Mouse (Mus musculus) neural tube, embryonic 15.5 days (tissue): ENCODE measurements around the gene Cyp4f17. TPM values are rescaled to one million over a fixed set of nuclear protein-coding genes. Genes with fewer than 3 reads are reported as not detected.
"Not testable (repeated sequence)": the region's sequence is repeated elsewhere in the genome, so short reads cannot be mapped to it uniquely, and the experiment has no call there.

Experiments
- ATAC-seq: fragments of 200-750 bp; cut with Nextera tagmentation; 2 replicates; pipeline ENCODE4 v1.8.0; 2017; ENCODE audit warnings: mild to moderate bottlenecking, moderate TSS enrichment, moderate library complexity; ENCODE audit not compliant: low FRiP score
- H3K27ac ChIP-seq: fragments of 300-500 bp; sonication (generic); replicated peaks from 2 replicates; pipeline ENCODE4 v1.5.1; 2015; ENCODE audit warnings: mild to moderate bottlenecking, inconsistent platforms
- H3K27me3 ChIP-seq: fragments of 300-500 bp; sonication (generic); replicated peaks from 2 replicates; pipeline ENCODE4 v1.6.1; 2015; ENCODE audit warnings: inconsistent platforms
- H3K36me3 ChIP-seq: fragments of 300-500 bp; sonication (generic); 2 replicates; pipeline ENCODE4 v1.6.1; 2015; ENCODE audit warnings: inconsistent platforms
- H3K4me1 ChIP-seq: fragments of 300-500 bp; sonication (generic); 2 replicates; pipeline ENCODE4 v1.6.1; 2015; ENCODE audit warnings: inconsistent platforms
- H3K4me2 ChIP-seq: fragments of 300-500 bp; sonication (generic); 2 replicates; pipeline ENCODE4 v1.6.1; 2015; ENCODE audit warnings: inconsistent platforms, mild to moderate bottlenecking, moderate library complexity
- H3K4me3 ChIP-seq: fragments of 300-500 bp; sonication (generic); replicated peaks from 2 replicates; pipeline ENCODE4 v1.5.1; 2015; ENCODE audit warnings: mild to moderate bottlenecking, inconsistent platforms
- H3K9ac ChIP-seq: fragments of 300-500 bp; sonication (generic); replicated peaks from 2 replicates; pipeline ENCODE4 v1.6.1; 2015; ENCODE audit warnings: mild to moderate bottlenecking, inconsistent platforms
- H3K9me3 ChIP-seq: fragments of 300-500 bp; sonication (generic); replicated peaks from 2 replicates; pipeline ENCODE4 v1.6.1; 2016; ENCODE audit warnings: inconsistent platforms
- WGBS: fragments of 180-500 bp; shearing (Covaris S2); methylation state at CpG from one replicate; pipeline ENCODE4 v1.1.7; 2015; ENCODE audit warnings: mixed read lengths; 5-methylcytosine and 5-hydroxymethylcytosine counted together
- polyA plus RNA-seq: library from polyadenylated mRNA; unstranded; fragments of >200 nt; fragmentation: Nextera tagmentation; extraction: Ambion mirVana; gene quantifications from 2 replicates; pipeline ENCODE4 v1.2.1, GENCODE M21; 2015

Gene Cyp4f17
- polyA plus RNA-seq, 1 experiment from 2014 or later = 12.4 TPM

GRCm38 (mm10) chr17:32492349-32492980, 13.4 kb upstream of the Cyp4f17 start:
- peak overlapping the region; percentile 54 for H3K4me2 ChIP-seq
- H3K27me3 ChIP-seq = peaks cover 15% of the 10 kb centered on the region
- no peaks in the 10 kb centered on the region for H3K36me3 ChIP-seq
- peak overlapping the region; percentile 29 for H3K4me3 ChIP-seq
- ATAC-seq = peak; percentile 45; the same call in 1 of the 2 replicates
- no peak overlapping the region for H3K27ac ChIP-seq
- peak overlapping the region; percentile 33 for H3K9ac ChIP-seq
- no peaks in the 10 kb centered on the region for H3K9me3 ChIP-seq
- WGBS = 8% methylated on average over 30 of the region's 30 CpGs
- peaks cover 4% of the 10 kb centered on the region; the same call in 1 of the 2 replicates for H3K4me1 ChIP-seq

GRCm38 (mm10) chr17:32494601-32495000, 11.2 kb upstream of the Cyp4f17 start:
- peaks cover 15% of the 10 kb centered on the region for H3K27me3 ChIP-seq
- H3K4me2 ChIP-seq = no peak overlapping the region
- no peaks in the 10 kb centered on the region for H3K36me3 ChIP-seq
- no peak overlapping the region for H3K9ac ChIP-seq
- ATAC-seq = peak; percentile 74; the same call in 1 of the 2 replicates
- no peak overlapping the region for H3K27ac ChIP-seq
- no peaks in the 10 kb centered on the region for H3K9me3 ChIP-seq
- H3K4me3 ChIP-seq = no peak overlapping the region
- peaks cover 4% of the 10 kb centered on the region; the same call in 1 of the 2 replicates for H3K4me1 ChIP-seq
- 54% methylated on average over 1 of the region's 1 CpGs for WGBS

- H3K36me3 ChIP-seq, H3K27ac ChIP-seq, H3K4me1 ChIP-seq, ATAC-seq, H3K27me3 ChIP-seq, H3K9me3 ChIP-seq, H3K9ac ChIP-seq, H3K4me3 ChIP-seq, H3K4me2 ChIP-seq: not testable (repeated sequence)
- 84% methylated on average over 4 of the region's 4 CpGs for WGBS
Observed at GRCm38 (mm10) chr17:32500511-32500910, 5.3 kb upstream of the Cyp4f17 start.

GRCm38 (mm10) chr17:32501051-32501450, 4.8 kb upstream of the Cyp4f17 start:
- Histone ChIP-seq H3K36me3 (no peaks in the 10 kb centered on the region), H3K4me3 (no peak overlapping the region), H3K27ac (no peak overlapping the region), H3K4me2 (no peak overlapping the region), H3K9ac (no peak overlapping the region), H3K4me1 (peaks cover 11% of the 10 kb centered on the region), H3K27me3 (no peaks in the 10 kb centered on the region), H3K9me3 (no peaks in the 10 kb centered on the region)
- ATAC-seq = no peak
- WGBS = 63% methylated on average over 3 of the region's 3 CpGs

- ATAC-seq = no peak
- Histone ChIP-seq H3K36me3 (no peaks in the 10 kb centered on the region), H3K9me3 (no peaks in the 10 kb centered on the region), H3K4me3 (no peak overlapping the region), H3K4me2 (no peak overlapping the region), H3K9ac (no peak overlapping the region), H3K4me1 (peaks cover 22% of the 10 kb centered on the region), H3K27me3 (no peaks in the 10 kb centered on the region), H3K27ac (no peak overlapping the region)
- 80% methylated on average over 2 of the region's 2 CpGs for WGBS
Observed at GRCm38 (mm10) chr17:32503111-32503510, 2.7 kb upstream of the Cyp4f17 start.

- peak overlapping the region; percentile 58 for H3K9ac ChIP-seq
- H3K4me1 ChIP-seq = peaks cover 22% of the 10 kb centered on the region
- H3K27ac ChIP-seq = peak overlapping the region; percentile 75
- whole genome bisulfite sequencing = 44% methylated on average over 9 of the region's 9 CpGs
- H3K9me3 ChIP-seq = no peaks in the 10 kb centered on the region
- H3K27me3 ChIP-seq = no peaks in the 10 kb centered on the region
- ATAC-seq = no peak; the same call in 1 of the 2 replicates
- peak overlapping the region; percentile 45 for H3K4me3 ChIP-seq
- H3K36me3 ChIP-seq = peaks cover 11% of the 10 kb centered on the region; the same call in 1 of the 2 replicates
- peak overlapping the region; percentile 74 for H3K4me2 ChIP-seq
Observed at GRCm38 (mm10) chr17:32506729-32507245, 937 bp downstream of the Cyp4f17 start.

- Histone ChIP-seq H3K36me3 (peaks cover 12% of the 10 kb centered on the region), H3K27me3 (no peaks in the 10 kb centered on the region), H3K4me1 (no peaks in the 10 kb centered on the region), H3K4me2 (no peak overlapping the region), H3K27ac (no peak overlapping the region), H3K9me3 (no peaks in the 10 kb centered on the region), H3K9ac (no peak overlapping the region), H3K4me3 (no peak overlapping the region)
- WGBS = 73% methylated on average over 5 of the region's 5 CpGs
- no peak for ATAC-seq
Observed at GRCm38 (mm10) chr17:32516126-32516525, 10.3 kb downstream of the Cyp4f17 start.

GRCm38 (mm10) chr17:32521981-32522380, 16.1 kb downstream of the Cyp4f17 start:
- Histone ChIP-seq H3K27ac (no peak overlapping the region), H3K4me2 (no peak overlapping the region), H3K9me3 (no peaks in the 10 kb centered on the region), H3K4me3 (no peak overlapping the region), H3K4me1 (no peaks in the 10 kb centered on the region), H3K36me3 (peaks cover 38% of the 10 kb centered on the region), H3K27me3 (no peaks in the 10 kb centered on the region), H3K9ac (no peak overlapping the region)
- no peak for ATAC-seq
- WGBS = 90% methylated on average over 5 of the region's 5 CpGs

- H3K27me3 ChIP-seq = no peaks in the 10 kb centered on the region
- H3K36me3 ChIP-seq = peaks cover 38% of the 10 kb centered on the region
- H3K9ac ChIP-seq = no peak overlapping the region
- no peak overlapping the region for H3K4me3 ChIP-seq
- WGBS = 92% methylated on average over 4 of the region's 4 CpGs
- H3K4me2 ChIP-seq = no peak overlapping the region
- no peak for ATAC-seq
- no peaks in the 10 kb centered on the region for H3K4me1 ChIP-seq
- H3K9me3 ChIP-seq = no peaks in the 10 kb centered on the region
- no peak overlapping the region for H3K27ac ChIP-seq
Observed at GRCm38 (mm10) chr17:32522386-32522785, 16.5 kb downstream of the Cyp4f17 start.

- WGBS = 89% methylated on average over 5 of the region's 5 CpGs
- H3K27ac ChIP-seq = no peak overlapping the region
Observed at GRCm38 (mm10) chr17:32522816-32523215, 17.0 kb downstream of the Cyp4f17 start.

GRCm38 (mm10) chr17:32523895-32524294, 18.0 kb downstream of the Cyp4f17 start:
- Histone ChIP-seq H3K9me3 (no peaks in the 10 kb centered on the region), H3K4me1 (0 out of 2 replicates have a peak, but pooled peaks cover 4% of the 10 kb centered on the region), H3K4me3 (no peak overlapping the region), H3K9ac (no peak overlapping the region), H3K36me3 (peaks cover 29% of the 10 kb centered on the region), H3K4me2 (no peak overlapping the region), H3K27me3 (no peaks in the 10 kb centered on the region), H3K27ac (no peak overlapping the region)
- ATAC-seq = no peak
- 93% methylated on average over 11 of the region's 11 CpGs for WGBS

More at GRCm38 (mm10) chr17:32522816-32523215, 17.0 kb downstream of the Cyp4f17 start:
- no peaks in the 10 kb centered on the region for H3K4me1 ChIP-seq
- H3K9ac ChIP-seq = no peak overlapping the region
- no peak overlapping the region for H3K4me2 ChIP-seq
- peaks cover 35% of the 10 kb centered on the region for H3K36me3 ChIP-seq
- H3K27me3 ChIP-seq = no peaks in the 10 kb centered on the region
- H3K9me3 ChIP-seq = no peaks in the 10 kb centered on the region
- H3K4me3 ChIP-seq = no peak overlapping the region
- no peak for ATAC-seq

- not testable (repeated sequence) for H3K4me1 ChIP-seq, H3K27ac ChIP-seq, ATAC-seq, H3K4me2 ChIP-seq, H3K27me3 ChIP-seq, H3K9ac ChIP-seq, H3K9me3 ChIP-seq, H3K4me3 ChIP-seq
- peaks cover 25% of the 10 kb centered on the region for H3K36me3 ChIP-seq
- 88% methylated on average over 1 of the region's 1 CpGs for WGBS
Observed at GRCm38 (mm10) chr17:32526341-32526740, 20.5 kb downstream of the Cyp4f17 start.
